Mouse (Mus musculus) c-Kit-positive CD71-negative TER-119-negative erythroid progenitor cells, embryonic 14.5 days (primary cell): ENCODE results near the gene 9930111J21Rik2.
"Not testable (repeated sequence)": the region's sequence is repeated elsewhere in the genome, so short reads cannot be mapped to it uniquely, and the experiment has no call there.

ENCODE experiments used
- DNase-seq: peaks from one replicate; pipeline ENCODE4 v3.0.0-alpha.2; 2013; ENCODE audit warnings: low read depth

Gene 9930111J21Rik2

GRCm38 (mm10) chr11:49051093-49051891, at the start of gene 9930111J21Rik2:
9930111J21Rik2 (minus strand) TSS chr11:49051242.
- not testable (repeated sequence) for DNase-seq

DNA sequence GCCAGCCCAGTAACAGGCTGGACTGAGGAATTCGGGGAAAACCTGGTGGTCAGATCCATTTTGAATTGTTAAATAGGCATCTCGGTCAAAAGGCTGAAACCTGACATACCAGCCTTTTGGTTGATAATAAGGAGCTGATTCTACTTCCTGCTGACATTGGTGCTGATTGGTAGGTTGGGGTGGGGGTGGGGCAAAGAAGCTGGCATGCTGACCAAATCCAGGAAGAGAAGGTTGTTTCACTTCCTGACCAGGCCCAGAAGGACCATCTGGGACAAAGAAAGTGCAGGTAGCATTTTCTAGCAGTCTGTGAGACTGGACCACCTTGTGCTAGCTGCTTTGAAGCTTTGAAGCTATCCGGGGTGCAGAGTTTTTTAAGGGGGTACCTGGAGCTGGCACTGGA, 49.4 kb upstream of the 9930111J21Rik2 start:
- no peak for DNase-seq

GRCm38 (mm10) chr11:49095367-49095766, 44.3 kb upstream of the 9930111J21Rik2 start:
- no peak for DNase-seq

DNA sequence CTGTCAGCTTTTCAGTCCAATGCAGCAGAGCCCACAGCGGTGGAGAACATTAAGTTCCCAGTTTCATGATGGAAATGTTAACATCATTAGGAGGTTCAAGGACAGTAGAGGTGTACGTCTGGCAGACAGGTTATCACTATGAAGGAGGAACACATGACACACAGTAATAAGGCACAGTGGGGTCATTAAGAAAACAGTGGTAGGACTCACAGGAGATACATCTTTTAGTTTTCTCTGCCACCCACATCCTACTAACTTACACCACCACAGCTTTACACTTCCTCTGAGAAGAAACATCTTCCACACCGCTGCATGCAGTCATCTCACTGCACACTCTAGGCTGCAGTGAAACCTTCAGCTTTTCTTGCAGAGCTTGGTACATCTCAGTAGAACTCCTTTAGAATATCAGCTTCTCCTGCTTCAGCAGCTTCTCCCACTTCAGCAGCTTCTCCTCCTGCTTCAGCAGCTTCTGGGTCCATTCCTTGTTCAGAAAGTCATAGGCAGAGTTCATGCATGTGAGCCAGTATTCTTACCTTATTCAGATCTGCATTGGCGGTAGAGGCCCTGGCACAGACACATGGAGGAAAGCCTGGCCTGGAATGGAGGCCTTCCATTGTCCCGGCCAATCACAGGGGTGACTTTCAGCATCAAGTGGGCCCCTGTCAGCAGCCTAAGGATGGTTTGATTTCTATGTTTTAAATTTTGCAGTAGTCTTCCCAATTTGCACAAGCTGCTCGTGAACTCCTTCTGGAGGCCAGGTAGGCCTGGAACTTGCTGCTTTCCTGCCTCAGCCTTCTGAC, 43.0 kb upstream of the 9930111J21Rik2 start:
- DNase-seq, result no peak

DNA sequence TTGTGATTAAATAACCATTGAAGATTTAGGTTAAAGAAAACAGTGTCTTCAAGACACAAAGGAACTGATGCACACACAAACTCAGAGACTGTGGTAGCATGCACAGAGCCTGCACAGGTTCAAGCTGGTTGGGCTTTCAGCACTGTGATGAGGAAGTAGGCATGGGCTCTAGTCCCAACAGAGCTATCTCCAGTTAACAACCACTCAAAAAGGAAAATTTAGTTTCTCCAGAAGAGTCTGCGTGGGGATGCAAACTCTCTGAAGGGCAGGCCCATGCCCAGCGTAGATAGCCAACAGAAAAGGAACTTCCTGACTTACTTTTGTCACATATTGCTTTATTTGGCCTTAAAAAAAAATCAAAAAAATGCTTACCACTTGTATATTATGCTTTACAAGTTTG, 41.7 kb upstream of the 9930111J21Rik2 start:
- DNase-seq, result no peak

DNA sequence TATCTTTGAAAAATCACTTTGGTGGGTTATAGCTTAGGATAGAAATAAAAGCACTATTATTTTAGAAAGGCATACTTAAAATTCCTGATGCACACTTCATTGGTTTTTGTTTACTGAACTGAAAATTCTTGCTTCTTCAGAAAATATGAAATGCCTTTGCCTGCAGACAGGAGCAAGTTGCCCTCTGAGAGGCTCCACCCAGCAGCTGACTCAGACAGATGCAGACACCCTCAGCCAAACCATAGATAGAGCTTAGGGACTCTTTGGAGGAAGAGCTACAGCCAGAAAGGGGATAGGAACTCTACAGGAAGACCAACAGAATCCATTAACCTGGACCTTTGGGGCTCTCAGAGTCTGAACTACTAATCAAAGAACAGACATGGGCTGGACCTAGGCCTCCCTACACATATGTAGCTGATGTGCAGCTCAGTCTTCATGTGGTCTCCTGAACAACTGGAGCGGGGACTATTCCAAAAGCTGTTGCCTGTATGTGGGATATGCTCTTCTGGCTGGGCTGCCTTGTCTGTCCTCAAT, 41.1 kb upstream of the 9930111J21Rik2 start:
- DNase-seq, result no peak

DNA sequence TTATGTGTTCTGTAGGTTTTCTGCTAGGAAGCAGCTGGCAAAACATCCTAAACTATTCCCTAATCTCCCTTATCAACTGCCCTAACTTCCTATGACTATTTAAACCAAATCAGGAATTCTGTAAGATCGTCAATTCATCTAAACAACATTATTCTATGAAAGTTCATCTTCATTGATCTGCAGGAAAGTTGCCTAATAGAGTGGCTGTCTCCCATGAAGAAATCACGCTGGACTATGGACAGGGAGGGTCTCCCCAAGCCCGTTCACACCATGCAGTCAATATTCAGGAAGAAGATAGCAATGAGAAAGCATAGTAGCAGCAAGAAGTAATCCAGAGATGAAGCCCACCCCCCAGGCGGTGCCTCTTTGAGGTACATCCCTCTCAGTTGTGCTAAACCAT, 40.1 kb upstream of the 9930111J21Rik2 start:
- DNase-seq, result no peak

- DNase-seq, result no peak
These were observed 39.5 kb upstream of the 9930111J21Rik2 start for GRCm38 (mm10) chr11:49090551-49090950.

GRCm38 (mm10) chr11:49089735-49090507, 38.9 kb upstream of the 9930111J21Rik2 start:
- no peak for DNase-seq

- no peak for DNase-seq
These were observed 38.1 kb upstream of the 9930111J21Rik2 start for GRCm38 (mm10) chr11:49088990-49089652.

GRCm38 (mm10) chr11:49087830-49088616, 37.0 kb upstream of the 9930111J21Rik2 start:
- DNase-seq, result no peak

- no peak for DNase-seq
These were observed 35.9 kb upstream of the 9930111J21Rik2 start for GRCm38 (mm10) chr11:49086858-49087361.

GRCm38 (mm10) chr11:49084875-49085274, 33.8 kb upstream of the 9930111J21Rik2 start:
- no peak for DNase-seq

DNA sequence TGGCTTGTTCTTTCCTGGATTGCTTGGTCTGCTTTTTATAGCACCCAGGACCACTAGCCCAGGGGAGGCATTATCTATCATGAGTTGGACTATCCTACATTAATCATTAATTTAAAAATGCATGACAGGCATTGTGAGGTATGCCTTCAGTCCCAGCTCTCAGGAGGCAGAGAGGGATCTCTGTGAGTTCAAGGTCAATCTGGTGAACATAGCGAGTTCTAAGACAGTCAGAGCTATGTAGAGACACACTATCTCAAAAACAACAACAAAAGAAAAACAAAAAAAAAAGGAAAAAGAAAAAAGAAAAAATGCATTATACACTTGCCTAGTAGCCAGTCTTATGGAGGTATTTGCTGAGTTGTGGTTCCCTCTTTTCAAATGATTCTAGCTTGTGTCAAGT, 33.3 kb upstream of the 9930111J21Rik2 start:
- no peak for DNase-seq

- DNase-seq, result no peak
These were observed 32.8 kb upstream of the 9930111J21Rik2 start for GRCm38 (mm10) chr11:49083808-49084207.

DNA sequence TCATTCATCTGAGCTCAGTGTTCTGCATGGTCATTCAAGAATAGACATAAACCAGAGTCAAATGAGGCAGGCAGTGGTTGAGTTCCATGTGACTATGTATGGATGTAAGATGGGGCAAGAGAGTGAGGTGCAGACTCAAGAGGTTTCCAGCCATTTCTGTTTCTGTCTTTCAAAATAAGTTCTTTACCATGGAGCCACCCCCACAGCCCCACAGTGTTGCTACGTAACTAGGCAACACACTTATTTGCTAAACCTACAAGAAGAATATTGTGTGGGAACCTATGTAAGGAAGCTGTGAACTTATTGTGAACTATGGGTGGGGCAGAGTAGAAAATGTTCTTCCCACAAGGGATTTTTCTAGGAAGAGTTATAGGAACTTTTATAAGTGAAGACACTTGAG, 32.1 kb upstream of the 9930111J21Rik2 start:
- DNase-seq, result no peak

GRCm38 (mm10) chr11:49081886-49082285, 30.8 kb upstream of the 9930111J21Rik2 start:
- DNase-seq, result no peak

- DNase-seq, result no peak
These were observed 30.3 kb upstream of the 9930111J21Rik2 start for GRCm38 (mm10) chr11:49081356-49081755.

- no peak for DNase-seq
These were observed 29.6 kb upstream of the 9930111J21Rik2 start for GRCm38 (mm10) chr11:49080636-49081035.

GRCm38 (mm10) chr11:49078719-49079118, 27.7 kb upstream of the 9930111J21Rik2 start:
- no peak for DNase-seq
